Mouse (Mus musculus) thymus, postnatal 4 days (tissue): ENCODE results near the gene Vac14.

Experiments
- DNase-seq: peaks from one replicate; pipeline ENCODE4 v3.0.0; 2021

Vac14 gene

DNA sequence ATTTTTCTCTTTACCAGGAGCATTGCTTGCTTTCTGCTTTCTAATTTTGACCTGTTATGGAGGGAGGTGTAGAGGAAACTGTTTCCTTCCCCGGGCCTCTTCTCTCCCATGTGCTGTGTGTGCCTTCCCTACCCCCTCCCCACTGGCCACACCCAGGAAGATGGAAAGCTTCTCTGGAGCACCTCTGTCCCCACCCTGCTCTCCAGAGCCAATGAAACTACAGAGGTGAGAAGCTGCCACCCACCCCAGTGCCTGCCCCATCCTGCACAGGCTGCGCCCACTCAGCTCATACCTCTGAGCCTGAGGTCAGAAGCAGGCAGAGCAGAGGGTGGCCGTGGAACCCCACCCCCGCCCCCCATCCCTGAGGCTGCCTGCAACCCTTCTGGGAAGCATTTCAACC, 136.3 kb downstream of the Vac14 start:
- no peak for DNase-seq

DNA sequence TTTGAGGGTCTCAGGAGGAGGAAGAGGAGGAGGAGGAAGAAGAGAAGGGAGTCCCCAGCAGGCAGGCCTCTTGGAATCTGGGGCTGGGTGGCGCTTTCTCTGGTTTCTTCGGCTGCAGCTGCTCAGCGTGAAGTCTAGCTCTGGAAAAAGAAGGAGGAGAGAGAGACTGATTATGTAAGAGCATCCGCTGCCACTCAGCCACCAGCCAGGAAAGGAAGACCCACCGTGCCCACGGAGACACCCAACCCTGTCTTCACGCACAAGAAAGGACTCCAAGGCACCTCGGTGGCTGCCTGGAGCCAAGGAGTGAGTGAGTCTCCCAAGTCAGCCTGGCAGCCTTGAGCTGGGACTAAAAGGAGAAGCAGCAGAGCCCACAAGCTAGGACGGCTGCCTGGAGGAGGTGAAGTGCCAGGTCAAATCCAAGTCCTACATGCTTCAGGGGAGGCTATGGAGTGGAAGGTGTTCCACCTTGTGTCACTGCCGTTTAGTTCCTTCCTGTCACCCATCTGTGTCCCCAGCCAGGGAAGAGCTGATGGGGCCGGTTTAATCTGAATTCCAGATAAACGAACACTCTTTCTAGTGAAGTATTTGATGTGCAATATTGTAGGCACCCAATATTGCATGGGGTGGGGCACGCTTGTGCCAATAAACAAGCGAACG, 137.3 kb downstream of the Vac14 start:
- DNase-seq = no peak

DNA sequence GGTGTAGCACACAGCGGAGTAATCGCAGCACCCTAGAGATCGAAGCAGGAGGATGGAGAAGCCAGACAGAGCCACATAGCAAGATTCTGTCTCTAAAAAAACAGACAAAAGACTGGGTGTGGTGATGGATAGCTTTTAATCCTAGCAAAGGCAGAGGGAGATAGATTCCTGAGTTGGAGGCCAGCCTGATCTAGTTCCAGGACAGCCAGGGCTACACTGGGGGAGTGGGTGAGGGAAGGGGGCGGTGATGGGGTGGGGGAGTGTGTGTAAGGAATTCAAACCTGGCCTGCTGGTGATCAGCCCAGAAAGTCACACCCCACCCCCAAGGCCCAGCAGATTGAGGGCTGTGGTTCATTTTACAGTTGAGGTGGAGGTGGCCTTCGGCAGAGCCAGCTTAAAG, 137.8 kb downstream of the Vac14 start:
- no peak for DNase-seq

DNA sequence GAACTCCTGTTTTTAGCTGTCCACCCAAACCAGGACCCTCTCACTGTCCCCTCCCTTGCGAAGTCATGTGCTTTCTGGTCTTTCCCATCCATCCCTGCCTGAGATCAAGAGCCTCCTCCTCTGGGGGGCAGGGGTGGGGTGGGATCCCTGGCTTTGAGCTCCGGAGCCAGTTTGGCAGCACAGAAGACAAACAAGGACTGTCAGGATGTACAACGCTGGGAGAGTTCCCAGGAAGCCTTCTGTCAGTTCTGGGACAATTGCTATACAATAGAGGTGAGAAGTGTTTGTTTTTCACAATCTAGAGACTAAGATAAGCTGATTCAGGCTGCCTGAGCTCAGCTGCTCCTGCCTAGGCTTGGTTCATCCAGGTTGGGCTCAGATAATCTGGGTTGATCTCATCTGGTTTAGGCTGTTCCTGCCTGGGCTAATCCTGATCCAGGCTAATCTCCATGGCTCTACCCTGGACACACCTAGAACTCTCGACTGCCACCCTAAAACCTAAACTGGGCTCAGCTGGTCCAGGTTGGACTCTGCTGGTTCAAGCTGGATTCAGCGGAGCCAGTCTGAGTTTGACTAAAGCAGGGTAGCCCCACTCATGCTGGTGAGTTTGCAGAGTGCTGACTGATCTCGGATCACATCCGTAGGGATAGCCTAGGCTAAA, 142.0 kb downstream of the Vac14 start:
- no peak for DNase-seq

DNA sequence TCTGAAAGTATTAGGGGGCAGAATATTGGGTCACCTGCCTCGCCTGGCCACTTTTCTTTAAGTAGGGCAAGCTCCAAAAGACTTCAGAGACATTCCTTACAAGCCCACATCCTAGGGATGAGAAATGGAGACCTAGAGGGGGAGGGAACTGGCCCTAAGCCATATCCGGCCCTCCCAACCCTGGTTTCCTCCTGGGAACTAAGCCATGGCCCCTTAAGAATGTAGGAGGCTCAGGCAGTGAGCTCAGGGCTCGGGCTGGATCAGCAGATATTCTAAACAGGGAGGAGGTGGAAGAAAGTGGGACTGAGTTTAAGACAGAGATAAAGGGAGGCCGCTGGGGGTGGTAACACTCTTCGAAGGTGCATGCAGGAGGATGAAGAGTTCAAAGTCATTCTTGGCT, 142.8 kb downstream of the Vac14 start:
- no peak for DNase-seq

DNA sequence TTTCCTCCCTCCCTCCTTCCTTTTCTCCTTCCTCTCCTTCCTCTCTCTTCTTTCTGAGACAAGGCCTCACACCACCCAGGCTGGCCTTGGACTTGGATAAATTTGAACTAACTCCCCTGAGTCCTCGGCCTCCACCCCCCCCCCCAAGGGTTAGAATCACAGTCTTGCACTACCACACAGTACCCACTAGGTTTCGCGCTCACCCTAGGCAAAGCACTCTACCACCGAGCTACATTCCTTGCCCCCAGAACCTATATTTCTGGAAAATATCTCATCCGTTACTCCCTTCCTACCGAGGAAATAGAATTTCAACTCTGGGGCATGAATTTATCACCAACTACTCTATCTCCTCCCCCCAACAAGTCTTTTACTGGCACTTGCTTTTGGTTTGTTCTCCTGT, 143.6 kb downstream of the Vac14 start:
- DNase-seq = no peak

DNA sequence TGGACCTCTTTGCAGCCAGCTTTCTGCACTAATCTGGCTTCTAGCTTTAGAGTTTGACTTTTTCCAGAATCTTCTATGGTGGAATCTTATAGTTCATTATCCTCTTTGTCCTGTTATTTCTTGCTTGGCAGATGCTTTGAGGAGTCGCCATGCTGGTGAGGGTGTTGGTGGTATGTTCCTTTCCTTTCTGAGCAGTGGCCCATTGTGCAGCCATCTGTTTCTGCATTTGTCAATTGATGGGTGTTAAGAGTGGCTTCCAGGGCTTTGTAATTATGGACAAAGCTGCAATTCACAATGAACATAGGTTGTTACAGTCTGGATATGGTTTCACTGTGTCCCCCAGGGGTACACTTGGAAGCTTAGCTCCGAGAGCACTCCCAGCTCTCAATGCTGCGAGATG, 146.3 kb downstream of the Vac14 start:
- DNase-seq = no peak

DNA sequence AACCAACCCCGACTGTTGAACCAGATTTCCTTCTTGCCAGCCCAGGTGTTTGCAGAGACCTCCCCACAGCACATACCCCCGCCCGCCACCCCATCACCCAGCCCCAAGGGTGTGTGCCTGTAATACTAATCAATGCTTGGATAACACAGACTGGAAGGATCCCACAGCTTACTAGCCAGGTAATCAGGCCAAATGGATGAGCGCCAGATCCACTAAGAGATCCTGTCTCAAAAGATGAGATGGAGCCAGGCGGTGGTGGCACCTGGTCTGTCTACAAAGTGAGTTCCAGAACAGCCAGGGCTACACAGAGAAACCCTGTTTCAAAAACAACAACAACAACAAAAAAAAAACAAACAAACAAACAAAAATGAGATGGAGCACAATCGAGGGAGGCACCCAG, 148.9 kb downstream of the Vac14 start:
- DNase-seq = no peak
